Mouse (Mus musculus): ENCODE results near the gene Exoc3l2.

The Exoc3l2 gene

GRCm38 (mm10) chr7:19456628-19457027 lies 6.5 kb upstream of the Exoc3l2 start:
- DNase-seq (ENCODE audit: low spot score in 2 of 2) = no peak

- DNase-seq (ENCODE audit: low spot score in 2 of 2) = no peak
Measured at GRCm38 (mm10) chr7:19457414-19458071, 5.6 kb upstream of the Exoc3l2 start.

GRCm38 (mm10) chr7:19458072-19458486 lies 5.1 kb upstream of the Exoc3l2 start:
- DNase-seq (ENCODE audit: low spot score in 2 of 2) = peak in 1 of 2 experiments; percentile 31

- DNase-seq (ENCODE audit: low spot score in 2 of 2) = peak; percentile 67 to 74
Measured at GRCm38 (mm10) chr7:19458591-19459111, 4.5 kb upstream of the Exoc3l2 start, which contains the start of gene Mark4. Mark4 (minus strand) TSS chr7:19458821.

- no peak for DNase-seq (ENCODE audit: low spot score in 2 of 2)
Measured at GRCm38 (mm10) chr7:19459144-19459870, 3.8 kb upstream of the Exoc3l2 start.

GRCm38 (mm10) chr7:19460500-19460899 lies 2.6 kb upstream of the Exoc3l2 start:
- no peak for DNase-seq (ENCODE audit: low spot score in 2 of 2)

- DNase-seq (ENCODE audit: low spot score in 2 of 2) = peak; percentile 54 to 66
Measured at GRCm38 (mm10) chr7:19461488-19461887, 1.6 kb upstream of the Exoc3l2 start.

- DNase-seq (ENCODE audit: low spot score in 2 of 2) = no peak
Measured at GRCm38 (mm10) chr7:19462443-19462842, 688 bp upstream of the Exoc3l2 start.

GRCm38 (mm10) chr7:19464367-19465307 lies 1.5 kb downstream of the Exoc3l2 start:
- DNase-seq (ENCODE audit: low spot score in 2 of 2) = no peak

- no peak for DNase-seq (ENCODE audit: low spot score in 2 of 2)
Measured at GRCm38 (mm10) chr7:19466602-19467145, 3.5 kb downstream of the Exoc3l2 start.

GRCm38 (mm10) chr7:19467638-19468037 lies 4.5 kb downstream of the Exoc3l2 start:
- no peak for DNase-seq (ENCODE audit: low spot score in 2 of 2)

- DNase-seq (ENCODE audit: low spot score in 2 of 2) = no peak
Measured at GRCm38 (mm10) chr7:19468279-19468678, 5.1 kb downstream of the Exoc3l2 start.

- DNase-seq (ENCODE audit: low spot score in 2 of 2) = no peak
Measured at GRCm38 (mm10) chr7:19469404-19469803, 6.3 kb downstream of the Exoc3l2 start.

- DNase-seq (ENCODE audit: low spot score in 2 of 2) = no peak
Measured at GRCm38 (mm10) chr7:19470308-19470707, 7.2 kb downstream of the Exoc3l2 start.

- DNase-seq (ENCODE audit: low spot score in 2 of 2) = peak; percentile 33 to 47
Measured at GRCm38 (mm10) chr7:19472403-19472802, 9.3 kb downstream of the Exoc3l2 start.

- DNase-seq (ENCODE audit: low spot score in 2 of 2) = peak; percentile 79 to 80
Measured at GRCm38 (mm10) chr7:19473875-19474443, 10.8 kb downstream of the Exoc3l2 start.

- no peak for DNase-seq (ENCODE audit: low spot score in 2 of 2)
Measured at GRCm38 (mm10) chr7:19477084-19477483, 14.0 kb downstream of the Exoc3l2 start.

- no peak for DNase-seq (ENCODE audit: low spot score in 2 of 2)
Measured at GRCm38 (mm10) chr7:19477624-19478384, 14.7 kb downstream of the Exoc3l2 start.

- no peak for DNase-seq (ENCODE audit: low spot score in 2 of 2)
Measured at GRCm38 (mm10) chr7:19483281-19483680, 20.1 kb downstream of the Exoc3l2 start.

GRCm38 (mm10) chr7:19485488-19485887 lies 22.4 kb downstream of the Exoc3l2 start:
- DNase-seq (ENCODE audit: low spot score in 2 of 2) = no peak

All from heart, adult 9 months (tissue).